Mouse (Mus musculus) sigmoid colon, adult 10 weeks (tissue): Measurements from ENCODE around the gene Apol6. TPM values are rescaled to one million over a fixed set of nuclear protein-coding genes. Genes with fewer than 3 reads are reported as not detected.

Experiments used
- polyA plus RNA-seq: library from polyadenylated mRNA; stranded (reverse); fragments of 350-450 nt; fragmentation: Illumina TruSeq; extraction: RNeasy Lipid Tissue Mini Kit (QIAGEN cat#74804); gene quantifications from one replicate; pipeline ENCODE4 v1.2.3, GENCODE M21; 2014; ENCODE audit warnings: low read depth, low replicate concordance

Apol6 gene
- 3.5 TPM for polyA plus RNA-seq

GRCm38 (mm10) chr15:77044597-77045320 is at the start of gene Apol6:
Gene Apol6 (plus strand): TSS chr15:77044729.

GRCm38 (mm10) chr15:77050570-77050969 is 6.0 kb downstream of the Apol6 start, which contains the start of gene Mb:
Gene Mb (minus strand): TSS chr15:77050670.

Other genes with a start within 250 kb of the Apol6 start
- gene Zfp251, start 173.3 kb upstream of the Apol6 start, polyA plus RNA-seq: 6.2 TPM
- gene Zfp7, start 165.5 kb upstream of the Apol6 start, polyA plus RNA-seq: 12.7 TPM
- not detected for gene Gm49527, start 165.4 kb upstream of the Apol6 start, polyA plus RNA-seq
- gene Zfp647, start 119.3 kb upstream of the Apol6 start, polyA plus RNA-seq: 0.44 TPM
- gene 1110038F14Rik, start 96.2 kb upstream of the Apol6 start, polyA plus RNA-seq: 4.4 TPM
- gene Mb, start 5.9 kb downstream of the Apol6 start, polyA plus RNA-seq: not detected